Mouse (Mus musculus) embryo, embryonic 10.5 days (tissue): ENCODE measurements around the gene Ntm.

Experiments
- DNase-seq: peaks from one replicate; pipeline ENCODE4 v3.0.0-alpha.2; 2015; ENCODE audit warnings: low spot score

Ntm gene

DNA sequence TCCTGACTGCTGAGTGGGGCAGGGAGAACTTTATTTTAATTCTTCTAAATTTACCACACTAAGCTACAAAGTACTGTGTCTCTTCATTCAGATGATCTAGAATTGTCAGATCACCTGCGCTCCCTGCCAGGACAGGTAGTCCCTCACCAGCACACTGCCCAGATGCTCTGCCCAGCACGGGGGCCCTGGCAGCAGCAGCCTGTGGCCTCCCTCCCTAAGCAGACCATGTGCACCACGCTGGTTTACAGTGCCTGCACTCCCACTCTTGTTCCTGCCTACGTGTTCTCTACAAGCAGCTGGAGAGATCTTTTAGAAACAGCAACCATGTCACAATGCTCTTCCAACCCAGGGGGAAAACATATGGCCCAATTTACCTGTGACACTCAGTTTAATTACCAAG, 490.7 kb downstream of the Ntm start:
- DNase-seq: no peak

DNA sequence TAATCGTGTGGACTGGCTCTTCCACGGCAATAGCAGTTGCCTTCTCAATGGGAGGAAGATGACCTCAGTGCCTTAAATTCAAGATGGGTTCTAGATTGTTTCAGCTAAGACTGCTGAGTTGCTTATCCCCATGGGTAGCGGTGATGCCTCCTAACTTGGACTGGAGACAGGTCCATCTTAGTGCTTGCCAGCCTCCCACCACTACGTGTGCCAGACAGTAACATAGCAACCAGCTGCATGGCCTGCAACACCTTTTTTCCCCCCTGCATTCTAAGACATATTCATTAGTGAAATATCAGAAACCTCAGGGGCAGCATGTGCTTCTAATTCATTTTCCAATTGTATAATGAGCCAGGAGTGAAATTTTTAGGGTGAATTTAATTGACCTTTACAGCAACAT, 498.2 kb downstream of the Ntm start:
- no peak for DNase-seq

DNA sequence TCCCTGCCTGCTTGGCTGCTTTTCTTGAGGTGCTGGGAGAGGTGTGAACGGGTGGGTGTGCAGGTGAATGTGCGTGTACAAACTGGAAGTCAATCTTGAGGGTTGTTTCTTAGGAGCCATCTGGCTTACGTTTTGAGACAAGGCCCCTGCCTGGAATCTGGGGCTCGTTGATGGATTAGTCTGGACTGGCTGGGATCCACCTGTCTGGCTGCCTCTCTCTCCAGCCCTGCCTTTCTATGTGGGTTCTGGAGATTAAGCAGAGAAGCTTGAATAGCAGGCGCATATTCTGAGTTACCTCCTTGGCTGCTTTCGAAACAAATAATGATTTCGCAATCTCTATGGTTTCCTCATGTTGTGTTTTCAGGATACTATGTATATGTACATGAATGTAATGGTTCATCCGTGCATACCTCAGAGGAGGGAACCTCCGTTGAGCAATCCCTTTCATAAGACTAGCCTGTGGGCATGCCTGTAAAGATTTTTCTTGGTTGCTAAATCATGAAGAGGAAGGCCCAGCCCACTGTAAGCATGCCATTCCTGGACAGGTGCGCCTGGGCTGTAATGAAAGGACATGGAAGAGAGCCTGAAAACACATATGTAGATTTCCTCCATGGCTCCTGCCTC, 499.9 kb downstream of the Ntm start:
- no peak for DNase-seq

DNA sequence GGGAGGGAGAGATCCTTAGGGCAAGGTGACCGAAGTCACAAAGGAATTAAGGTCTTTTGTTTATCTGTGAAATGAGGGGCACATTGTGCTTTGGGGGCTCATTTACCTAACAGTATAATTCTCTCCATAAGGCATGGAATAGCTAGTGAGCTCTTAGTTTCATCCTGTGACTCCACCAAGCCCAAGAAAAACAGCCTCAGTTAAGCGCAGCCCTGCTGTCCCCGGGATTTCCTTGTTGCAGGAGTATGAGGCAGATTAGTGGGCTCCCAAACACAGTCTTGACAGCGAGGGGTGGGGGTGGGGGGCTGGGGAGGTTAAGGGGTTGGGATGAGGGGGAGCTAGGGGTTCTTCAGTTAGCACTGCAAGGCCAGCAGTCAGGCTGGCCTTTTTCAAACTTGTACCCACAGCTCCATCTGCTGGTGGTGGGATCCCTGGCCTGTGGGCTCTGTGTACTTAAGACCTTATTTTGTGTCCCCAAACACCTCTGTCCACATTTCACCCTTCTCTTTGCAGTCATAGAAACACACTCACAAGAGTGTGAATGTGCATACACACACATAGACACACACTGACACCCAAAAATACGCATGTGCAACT, 504.9 kb downstream of the Ntm start:
- DNase-seq: peak; percentile 90

DNA sequence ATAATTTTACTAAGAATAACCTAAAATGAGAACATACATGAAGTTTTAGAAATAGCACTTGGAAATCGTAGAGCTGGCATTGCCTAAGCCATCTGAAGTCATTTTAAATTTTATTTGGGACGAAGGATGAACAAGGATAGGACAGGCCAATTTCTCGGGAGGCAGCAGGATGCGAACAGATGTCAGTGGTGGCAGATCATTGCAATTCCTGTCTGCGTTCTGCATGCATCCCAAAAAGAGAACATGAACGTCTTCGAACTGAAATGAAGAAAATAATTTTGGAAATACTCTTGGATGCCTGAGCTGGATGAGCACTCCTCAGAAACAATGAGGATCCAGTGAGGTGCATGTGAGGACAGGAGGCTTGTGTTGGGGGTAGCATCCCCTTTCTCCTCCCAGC, 506.9 kb downstream of the Ntm start:
- no peak for DNase-seq

DNA sequence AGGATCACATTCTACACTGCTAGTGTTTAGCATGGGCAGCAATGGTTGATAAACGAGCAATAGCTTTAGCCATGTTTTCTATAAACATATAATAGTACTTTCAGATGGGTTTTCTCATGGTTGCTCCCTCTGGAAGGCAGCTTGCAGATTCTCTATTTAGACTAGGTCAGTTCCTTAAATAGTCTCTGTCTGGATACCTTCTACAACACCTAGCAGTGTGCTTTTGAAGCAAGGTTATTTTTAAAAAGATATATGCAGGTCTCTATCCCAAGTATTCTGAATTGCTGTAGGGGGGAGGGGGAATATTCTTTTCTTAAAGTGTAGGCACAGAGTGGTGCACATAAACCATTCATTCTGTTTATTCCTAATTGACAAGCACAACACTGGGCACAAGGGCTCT, 511.7 kb downstream of the Ntm start:
- DNase-seq: no peak

DNA sequence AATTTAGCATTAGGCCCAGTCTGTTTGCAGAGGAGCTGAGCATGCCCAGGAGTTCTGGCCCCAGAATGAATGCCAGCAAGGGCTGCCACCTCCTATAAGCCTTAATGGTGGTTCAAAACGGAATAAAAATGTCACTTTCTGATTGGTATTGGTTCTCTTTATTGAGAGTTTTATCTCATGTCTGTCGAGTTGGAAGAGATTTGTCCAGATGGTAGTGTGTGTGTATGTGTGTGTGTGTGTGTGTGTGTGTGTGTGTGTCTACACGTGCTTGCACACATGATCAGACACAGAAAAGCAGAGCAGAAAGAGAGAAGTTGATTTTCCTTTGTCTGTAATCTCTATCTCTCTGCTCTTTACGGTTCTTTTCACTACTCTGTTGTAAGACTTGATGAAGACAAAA, 518.9 kb downstream of the Ntm start:
- no peak for DNase-seq

DNA sequence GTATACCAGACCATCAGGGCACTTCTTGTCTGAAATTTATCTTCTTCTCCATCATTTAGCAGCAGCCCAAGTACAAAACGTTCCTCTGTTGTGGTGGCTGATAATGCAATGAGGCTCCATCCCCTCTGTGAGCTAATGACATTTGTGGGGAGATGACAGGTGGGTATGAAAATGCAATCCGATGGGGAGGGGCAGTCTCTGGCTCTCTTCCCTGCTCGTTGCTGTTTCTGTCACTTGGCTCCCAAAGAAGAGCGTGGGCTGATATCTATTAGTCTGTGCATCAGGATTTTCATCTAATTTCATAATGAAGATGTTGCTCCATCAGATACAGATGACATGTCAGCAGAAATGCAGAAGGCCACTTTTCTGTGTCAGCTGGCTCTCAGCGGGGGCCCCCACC, 523.5 kb downstream of the Ntm start:
- DNase-seq: no peak

DNA sequence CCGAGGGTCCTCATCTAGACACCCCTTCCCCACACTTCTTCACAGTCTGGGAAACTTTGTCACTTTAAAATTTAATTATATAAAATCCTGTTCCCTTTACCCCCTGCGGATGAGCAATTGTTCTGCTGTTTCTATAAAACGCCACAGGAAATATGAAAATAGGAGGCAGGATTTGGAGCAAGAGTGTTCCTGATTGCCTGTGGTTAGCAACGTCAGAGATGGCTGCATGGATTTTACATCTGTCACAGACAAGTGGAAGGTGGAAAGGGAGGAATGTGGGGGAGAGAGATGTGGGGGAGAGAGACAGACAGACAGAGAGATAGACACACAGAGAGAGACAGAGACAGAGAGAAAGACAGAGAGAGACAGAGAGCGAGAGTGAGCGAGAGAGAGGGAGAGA, 528.3 kb downstream of the Ntm start:
- DNase-seq: no peak

DNA sequence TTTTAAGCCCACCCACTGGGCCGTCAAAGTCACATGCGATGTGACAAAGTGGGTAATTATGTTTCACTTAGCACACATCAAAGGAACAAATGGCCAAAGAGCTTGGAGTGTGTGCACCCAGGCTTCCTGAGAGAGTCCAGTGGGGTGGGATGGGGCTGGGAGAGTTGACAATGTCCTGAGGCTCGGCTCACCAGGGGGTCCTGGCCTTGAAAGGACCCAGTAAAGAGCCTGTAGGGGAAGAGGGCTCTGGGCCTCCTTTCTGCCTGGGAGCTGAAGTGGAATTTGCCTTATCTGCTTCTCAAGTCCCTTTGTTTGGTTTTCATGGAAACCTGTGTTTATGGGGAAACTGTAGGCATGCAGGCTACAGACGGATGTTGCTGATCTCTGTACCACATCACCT, 529.0 kb downstream of the Ntm start:
- DNase-seq: peak; percentile 62

DNA sequence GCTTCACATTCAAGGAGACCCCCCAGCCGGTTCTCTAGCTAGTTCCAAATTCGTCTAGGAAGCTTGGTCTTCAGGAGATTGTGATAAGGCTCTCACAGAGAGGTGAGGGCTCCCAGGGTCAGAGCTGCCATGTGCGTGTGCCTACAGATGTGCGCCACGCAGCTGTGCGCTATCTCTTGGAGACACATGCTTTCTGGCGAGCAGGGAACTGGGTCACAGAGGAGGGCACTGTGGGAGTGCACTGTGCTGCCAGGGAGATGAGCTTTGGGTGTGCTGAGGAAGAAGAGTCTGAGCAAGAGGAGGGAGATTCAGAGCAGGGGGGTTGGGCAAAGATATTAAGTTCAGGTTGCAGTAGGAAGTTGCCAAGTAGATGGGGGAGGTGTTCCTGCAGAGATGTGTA, 529.8 kb downstream of the Ntm start:
- no peak for DNase-seq

DNA sequence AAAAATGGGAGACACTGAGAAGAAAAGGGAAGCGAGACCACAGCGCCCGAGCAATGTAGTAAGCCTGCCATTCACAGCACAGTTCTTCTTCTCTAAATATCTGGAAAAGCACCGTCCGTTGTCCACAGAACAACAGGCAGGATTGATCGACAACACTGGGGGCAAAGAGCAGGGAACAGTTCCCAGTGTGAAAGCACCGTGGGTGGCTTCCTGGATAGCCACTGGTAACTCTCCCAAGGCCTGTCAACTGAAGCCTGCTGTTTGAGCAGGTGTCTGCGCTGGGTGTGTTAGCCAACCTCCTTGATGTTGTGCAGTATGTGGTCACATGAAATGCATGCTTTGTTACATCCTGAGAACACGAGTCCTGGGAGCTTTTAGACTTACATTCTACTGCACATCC, 531.4 kb downstream of the Ntm start:
- no peak for DNase-seq

DNA sequence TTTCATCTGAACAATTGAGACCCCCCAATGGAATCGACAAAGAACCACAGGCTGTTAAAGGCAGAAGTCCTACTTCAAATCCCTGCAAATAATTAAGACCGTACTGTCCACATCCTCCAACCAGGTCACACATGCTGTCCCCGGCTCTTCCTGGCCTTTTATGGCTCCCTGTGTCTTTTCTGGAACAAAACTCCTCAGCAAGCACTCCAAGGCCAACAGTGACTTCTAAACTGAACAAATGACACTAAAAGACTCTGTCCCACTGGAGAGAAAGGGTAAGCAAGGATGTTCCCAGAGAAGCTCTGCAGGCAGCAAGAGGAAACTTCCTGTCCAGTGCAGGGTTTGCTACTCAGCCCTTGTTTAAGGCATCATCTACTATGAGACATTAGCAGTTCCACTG, 532.8 kb downstream of the Ntm start:
- DNase-seq: no peak

DNA sequence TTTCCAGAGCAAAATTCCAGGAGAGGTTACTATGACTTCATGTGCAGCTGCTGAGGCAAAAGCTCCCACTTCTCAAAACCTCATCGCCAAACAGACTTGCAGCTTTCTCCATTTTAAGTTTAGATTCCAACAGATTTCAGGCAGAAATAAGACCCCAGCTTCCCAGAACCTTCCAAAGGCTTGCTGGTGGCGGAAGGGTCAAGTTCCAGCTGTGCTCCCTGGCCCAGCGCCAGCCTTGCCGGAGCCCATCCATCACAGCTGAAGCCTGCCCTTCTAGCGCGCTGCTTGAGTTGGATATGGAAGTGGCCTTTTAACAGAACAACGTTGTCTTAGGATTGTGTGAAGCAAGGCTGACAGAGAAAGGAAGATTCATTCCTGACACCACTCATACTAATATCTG, 534.6 kb downstream of the Ntm start:
- DNase-seq: peak; percentile 74

DNA sequence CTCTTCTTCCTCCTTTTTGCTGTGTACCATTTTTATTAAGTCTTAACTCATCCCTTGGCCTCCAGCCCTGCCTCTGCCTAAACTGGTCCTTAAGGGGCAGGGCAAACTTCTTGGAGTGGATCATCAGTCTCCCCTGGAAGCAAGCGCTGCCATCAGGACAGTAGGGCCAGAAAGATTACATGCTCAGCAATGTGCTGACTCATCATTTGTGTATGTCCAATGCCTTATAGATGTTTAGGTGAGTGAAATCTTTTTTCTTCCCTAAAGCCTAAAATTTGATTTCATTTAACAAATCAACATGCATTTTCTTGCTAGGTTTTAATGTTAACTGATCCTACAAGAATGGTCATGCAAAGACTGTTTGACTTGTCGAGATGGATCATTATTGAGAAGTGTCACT, 536.7 kb downstream of the Ntm start:
- DNase-seq: no peak

DNA sequence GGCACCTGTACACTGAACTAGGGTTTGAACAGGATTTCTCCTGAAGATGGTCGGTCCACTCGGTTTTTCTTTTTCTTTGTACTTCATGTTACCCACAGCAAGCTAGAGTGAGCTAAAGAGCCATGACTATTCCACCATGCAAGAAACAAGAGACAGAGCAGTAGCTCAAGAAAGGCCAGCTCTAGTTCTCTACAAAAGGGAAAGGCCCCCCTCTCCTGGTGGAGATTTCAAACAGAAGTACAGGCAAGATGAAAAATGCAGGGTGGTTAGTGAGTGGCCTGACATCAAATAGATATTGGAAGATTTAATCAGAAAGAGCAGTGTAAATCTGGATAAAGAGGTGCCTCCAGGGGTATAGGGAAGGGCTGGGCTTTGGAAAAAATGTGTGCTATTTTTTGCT, 547.4 kb downstream of the Ntm start:
- DNase-seq: no peak

DNA sequence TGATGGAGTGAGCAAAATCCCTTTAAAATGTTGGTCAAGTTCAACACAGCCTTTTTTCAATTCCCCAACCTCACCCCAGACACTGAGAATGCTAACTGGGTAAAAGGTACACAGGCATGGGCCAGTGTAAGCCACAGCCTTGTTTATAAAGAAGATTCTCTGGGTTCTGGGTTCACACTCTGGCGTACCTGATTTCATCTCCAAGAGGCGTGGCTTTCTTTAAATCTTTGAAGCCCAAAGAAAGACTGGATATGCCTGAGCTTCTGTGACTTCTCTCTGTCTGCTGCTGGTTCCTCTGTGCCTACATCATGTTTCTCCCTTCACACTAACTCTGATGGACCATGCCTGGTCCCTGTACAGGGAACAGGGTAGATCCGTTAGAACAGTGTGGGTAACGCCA, 549.8 kb downstream of the Ntm start:
- DNase-seq: no peak

DNA sequence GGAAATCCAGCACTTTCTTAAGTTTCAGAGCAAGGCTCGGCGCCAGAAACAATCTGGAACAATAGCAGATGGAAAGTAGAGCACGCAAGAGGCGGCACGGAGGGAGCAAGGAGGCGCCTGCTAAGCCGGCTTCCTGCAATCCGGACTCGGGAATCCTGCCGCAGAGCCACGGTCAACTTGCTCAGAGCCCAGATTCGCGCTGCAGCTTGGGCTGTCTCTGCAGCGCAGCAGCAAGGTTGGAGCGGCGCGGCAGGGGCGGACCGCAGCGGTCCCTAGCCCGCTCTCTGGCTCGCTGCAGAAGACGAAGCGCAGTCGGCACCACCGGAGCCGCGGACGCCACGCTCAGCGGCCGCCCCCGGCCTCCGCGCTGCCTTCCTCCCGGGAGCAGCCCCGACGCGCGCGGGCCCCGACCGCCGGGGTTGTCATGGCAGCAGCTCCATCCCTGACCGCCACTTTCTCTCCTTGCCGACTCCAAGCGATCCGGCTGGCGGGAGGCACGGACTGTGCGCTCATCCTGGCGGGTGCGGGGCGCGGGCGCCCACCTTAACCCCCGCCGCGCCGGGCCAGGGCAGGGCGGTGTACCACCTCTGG, 550.7 kb downstream of the Ntm start:
- peak; percentile 74 for DNase-seq

DNA sequence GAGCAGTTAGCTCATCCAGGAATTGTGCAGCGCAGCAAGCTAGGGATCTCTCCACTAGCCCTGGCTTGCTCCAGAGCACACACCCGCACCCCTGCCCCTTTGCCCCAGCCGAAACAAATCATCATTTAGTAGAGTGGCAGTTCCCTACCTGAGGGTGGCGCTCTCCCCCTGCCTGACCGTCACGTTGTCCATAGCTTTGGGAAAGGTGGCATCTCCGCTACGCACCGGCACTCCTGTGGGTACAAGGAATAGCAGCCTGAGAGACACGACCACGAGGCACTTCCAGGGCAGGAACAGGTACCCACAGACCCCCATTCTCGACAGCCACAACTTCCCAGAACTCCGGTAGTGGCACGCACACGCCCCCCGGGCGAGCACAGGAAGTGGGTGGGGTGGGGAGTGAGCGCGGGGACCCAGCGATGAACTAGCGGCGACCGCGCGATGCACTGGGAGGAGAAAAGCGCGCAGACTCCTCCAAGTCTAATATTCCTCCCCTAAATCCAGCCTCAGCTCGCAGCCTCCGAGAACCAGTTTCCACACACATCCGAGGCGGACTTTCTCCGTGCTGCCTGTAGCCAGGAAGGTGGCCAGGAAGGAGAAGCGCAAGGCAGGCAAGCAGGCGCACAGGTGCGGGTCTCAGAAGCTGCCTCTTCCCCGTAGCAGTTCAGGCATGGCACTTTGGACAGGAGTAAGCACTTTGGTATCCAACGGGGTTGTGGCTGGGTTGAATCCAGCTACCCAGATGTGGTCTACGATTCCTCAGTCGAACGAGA, 551.3 kb downstream of the Ntm start:
- peak; percentile 82 for DNase-seq

DNA sequence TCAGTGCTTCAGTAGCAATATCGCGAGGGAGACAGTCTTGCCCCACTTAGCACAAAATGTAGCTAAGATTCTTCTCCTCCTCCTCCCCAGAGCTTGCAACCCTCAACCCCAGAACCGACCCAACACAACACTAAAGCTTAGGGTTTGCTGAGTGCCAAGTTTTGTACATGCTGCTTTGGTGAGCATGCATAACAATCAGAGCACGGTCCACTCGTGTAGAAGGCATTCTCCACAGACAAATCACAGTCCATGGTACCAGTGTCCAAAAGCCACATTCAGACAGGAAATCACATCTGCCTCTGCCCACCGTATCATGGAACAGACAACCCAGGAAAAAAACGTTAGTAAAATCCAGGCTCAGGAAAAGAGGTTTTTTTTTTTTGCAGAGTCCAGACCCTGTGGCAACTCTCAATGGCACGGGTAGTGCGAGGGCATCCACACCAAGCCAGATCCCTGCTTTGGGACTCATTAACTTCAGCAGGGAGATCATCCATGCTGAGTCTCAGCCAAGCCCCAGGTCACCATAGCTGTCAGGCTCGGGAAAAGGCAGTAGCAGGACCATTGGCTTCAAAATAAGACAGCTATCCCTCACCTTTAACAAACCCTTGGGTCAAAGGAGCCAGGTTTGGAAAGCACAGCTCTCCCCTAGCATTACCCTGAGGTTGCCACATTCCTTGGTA, 552.1 kb downstream of the Ntm start:
- DNase-seq: no peak

DNA sequence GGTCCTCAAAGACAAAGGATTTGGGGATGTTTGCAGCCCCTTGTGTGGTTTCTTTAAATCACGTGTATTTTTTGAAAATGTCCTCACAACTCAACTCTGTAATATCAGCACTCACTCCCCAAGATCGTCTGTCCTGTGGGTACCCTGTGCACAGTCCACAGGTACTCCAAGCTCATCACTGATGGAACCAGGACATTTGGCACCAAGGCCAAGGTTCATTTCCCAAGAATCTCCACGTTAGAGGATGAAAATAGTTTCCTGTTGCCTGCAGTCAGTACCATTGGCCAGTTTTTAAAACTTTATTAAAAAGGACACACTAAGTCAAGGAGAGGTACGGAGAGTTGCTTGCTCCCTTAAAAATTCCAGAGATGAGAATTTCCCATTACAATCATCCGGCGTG, 552.7 kb downstream of the Ntm start:
- DNase-seq: no peak

DNA sequence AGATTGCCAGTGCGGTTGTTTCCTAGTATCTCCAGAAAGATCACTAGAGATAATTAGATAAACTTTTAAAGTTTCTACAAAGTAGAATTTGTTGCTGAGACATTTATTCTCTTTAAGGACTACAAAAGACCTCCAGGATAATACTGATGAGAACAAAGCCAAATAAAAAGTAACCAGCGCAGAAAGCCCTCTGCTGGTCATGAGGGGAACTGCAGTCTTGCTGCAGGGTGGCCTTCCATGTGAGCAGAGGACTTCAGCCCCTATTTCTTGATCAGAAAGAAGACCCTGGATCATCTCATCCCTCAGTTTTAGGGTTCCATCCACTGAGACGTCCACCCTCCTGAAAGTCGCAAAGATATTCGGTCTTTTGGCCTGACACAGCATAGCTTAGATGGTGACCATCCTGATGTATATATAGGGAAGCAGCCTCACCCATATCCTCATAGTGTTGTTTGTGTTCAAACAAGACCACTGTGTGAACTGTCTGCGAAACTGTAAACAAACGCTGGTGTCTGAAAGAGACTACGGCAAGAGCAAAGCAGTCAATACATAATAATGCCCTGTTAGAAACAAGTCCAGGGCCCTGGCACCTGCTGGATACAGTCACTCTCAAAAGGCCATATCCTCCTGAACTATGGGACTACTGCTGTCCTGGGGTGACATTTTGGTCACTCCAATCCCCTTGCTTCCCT, 553.6 kb downstream of the Ntm start:
- DNase-seq: peak; percentile 72
